Mouse (Mus musculus) 416B (cell line): Measurements from ENCODE around the gene Tiam2.

ENCODE experiments used
- DNase-seq: peaks from one replicate; pipeline ENCODE4 v3.0.0; 2011; ENCODE audit warnings: low read depth

The Tiam2 gene

DNA sequence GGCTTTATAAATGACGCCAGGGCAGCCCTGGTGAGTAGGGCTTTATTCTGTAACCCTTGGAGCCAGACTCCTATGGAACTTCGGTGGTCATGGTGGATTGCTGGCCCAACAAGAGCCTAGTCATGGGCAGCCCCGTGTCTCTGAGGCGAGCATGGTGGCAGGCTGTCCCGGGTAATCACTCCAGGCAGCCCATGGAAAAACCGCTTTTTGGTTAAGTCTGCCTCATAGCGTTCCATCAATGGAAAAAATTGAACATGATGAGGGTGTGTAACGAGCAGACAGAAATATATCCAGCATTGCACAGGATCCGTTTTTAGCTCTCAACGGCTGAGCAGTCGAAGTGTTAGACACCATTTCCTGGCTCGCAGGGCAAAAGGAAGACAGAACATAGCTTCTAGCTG, 70.5 kb downstream of the Tiam2 start:
- DNase-seq = no peak

DNA sequence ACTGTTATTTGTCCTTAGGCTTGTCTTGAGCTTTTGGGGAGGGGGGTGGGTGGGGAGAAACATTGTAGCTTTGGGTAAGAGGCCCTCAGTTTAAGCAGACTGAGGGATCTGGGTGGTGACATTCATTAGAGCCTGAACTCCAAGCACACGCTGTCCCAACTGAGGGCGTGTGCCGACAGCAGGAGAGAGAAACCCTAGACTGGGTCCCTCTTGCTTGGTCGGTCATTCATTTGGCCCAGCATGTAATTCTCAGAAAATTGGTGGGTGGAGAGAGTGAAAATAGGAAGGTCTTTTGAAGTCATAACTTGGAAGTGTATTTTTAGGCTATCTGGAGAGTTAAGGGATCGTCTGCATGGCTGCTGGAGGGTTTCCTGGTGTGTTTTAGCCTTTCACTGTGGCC, 71.5 kb downstream of the Tiam2 start:
- no peak for DNase-seq

DNA sequence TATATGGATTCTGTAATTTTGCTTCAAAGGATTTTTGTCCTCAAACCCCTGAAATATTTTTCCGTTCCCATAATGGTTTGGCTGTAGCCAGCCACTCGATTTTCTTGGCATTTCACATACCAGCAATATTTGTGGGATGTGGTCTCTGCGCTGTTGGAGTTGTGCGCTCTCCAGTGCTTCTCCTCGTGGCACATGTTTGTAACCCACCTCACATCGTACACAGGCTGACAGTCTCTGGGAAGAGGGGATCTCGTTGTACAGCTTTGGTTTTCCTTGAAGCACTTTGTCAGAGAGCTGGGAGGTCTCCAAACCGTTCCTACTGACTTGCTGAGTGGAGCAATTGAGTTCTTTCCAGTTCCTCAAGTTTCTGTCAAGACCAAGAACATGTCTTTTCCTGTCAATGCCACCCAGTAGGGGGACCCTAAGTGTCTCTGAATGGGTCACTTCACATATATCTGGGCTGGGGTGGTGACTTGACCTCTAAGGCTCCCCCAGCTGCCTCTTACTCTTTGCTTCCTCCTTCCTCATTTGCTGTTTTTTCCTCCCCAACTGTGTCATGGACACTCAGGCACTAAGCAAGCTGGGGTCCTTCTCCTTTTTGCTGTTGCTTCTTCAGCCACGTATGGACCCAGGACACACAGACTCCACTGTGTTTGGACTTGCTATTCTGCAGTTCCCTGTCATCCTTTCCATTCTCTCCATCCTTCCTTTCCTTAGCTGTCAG, 79.1 kb downstream of the Tiam2 start:
- no peak for DNase-seq

DNA sequence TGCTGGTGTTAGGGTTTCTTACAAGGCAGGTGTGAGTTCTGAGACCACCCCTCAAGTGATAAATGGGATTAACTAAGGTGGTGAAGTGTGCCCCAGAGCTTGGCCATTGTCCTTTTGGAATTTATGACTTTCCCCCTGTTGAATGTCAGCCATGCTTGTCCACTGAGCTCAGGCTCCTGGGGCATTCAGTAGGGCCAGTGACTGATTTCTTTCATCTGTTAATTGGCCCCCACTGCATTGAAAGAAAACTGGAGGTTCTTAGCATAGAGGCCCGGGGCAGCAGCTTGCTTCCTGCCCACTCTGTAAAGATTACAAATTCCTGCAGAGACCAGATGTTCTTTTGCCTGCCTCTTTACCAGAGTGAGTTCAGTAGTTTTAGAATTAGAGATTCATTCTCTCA, 80.7 kb downstream of the Tiam2 start:
- no peak for DNase-seq

DNA sequence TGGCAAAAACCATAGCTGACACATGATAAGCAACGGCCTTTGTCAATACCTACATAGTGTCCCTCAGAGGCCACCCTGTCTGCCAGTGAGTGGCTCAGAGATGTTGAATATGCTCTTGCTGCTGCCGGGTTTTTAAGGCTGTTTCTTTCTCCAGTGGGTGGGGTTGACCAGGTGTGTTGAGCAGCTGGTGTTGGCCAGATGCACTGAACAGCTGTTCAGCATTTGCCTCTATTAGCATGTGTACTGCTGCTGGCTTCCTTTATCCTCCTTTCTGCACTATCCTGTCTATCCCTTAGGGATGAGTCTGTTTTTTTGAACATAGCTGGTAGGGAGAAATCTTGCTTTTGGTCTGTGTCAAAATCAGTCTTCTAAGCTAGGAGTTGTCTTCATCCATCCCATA, 83.9 kb downstream of the Tiam2 start:
- DNase-seq = no peak

DNA sequence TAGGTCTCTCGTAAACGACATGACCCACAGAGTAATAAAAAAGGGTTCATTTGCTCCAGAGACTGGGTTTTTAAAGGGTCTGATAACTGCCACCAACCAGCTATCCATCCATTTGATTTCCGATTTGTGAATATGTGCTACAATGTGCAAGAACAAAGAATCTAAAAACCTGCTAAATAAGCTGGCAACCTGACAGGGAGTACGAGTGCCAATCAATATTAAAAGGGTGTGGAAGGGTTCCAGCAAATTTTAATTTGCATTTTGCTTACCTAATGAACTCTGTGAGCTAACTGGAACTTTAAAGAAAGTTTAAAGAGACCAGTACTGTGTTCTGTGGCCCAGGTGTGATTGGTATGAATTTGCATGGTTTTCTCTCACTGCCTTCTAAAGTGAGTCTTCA, 86.4 kb downstream of the Tiam2 start:
- no peak for DNase-seq

DNA sequence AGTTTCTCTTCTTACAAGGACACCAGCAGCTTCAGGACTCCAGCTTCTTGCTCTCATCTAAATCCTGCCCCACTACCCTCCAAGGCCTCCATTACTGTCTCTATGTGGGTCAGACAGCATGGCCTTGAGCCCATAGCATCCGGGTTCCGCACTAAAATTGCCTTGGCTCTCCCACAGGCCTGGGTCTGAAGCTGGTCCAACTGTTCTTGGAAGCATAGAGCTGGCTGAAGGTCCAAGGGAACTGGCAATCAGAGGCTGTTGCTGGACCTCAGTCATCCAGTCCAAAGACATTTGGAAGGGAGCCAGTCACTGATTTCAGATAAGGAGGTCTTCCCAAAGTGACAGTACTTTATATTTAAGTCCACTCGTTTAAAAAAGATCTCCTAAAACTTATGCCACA, 89.2 kb downstream of the Tiam2 start:
- DNase-seq = peak; percentile 8

DNA sequence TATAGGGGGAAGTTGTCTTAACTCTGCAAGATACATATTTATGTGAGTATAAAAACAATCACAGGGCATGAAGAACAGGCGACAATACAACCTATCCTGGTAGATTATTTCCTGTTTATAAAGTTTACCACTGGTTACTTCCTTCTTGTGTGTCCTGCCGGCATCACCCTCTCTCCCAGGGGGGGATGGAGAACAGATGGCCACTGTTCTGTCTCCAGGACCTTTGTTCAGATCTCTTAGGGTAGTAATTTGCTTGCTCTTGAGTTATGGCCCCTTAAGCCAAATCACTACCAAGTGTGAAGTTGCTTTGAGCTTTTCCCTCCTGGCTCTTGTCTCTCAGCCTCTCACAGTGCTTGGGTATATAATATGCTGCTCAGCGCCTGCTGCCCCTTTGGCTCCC, 90.0 kb downstream of the Tiam2 start:
- no peak for DNase-seq

DNA sequence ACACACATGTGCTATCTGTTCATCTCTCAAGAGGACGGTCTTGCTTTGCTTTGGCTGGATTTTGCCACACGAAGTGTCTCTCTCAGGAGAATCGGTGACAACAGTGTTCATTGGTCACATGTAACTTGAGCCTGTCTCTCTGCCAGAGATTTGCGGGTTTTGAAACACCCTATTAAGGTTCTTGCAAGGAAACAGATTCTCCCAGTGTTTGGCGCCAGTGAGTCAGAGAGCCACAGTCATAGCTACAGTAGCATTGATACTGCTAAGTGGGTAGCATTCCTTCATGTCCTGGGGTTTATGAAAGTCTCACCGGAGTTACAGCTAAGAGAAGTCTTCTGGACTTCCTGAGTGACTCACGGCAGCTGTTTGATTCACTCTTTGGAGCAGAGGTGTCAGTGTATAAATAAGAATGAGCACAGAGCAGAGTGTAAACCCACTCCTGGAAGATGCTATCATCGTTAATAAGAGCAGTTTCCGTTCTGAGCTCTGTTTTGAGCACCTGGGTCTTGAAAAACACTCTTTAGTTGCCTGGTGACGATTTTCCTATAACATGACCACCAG, 93.1 kb downstream of the Tiam2 start:
- peak; percentile 70 for DNase-seq

DNA sequence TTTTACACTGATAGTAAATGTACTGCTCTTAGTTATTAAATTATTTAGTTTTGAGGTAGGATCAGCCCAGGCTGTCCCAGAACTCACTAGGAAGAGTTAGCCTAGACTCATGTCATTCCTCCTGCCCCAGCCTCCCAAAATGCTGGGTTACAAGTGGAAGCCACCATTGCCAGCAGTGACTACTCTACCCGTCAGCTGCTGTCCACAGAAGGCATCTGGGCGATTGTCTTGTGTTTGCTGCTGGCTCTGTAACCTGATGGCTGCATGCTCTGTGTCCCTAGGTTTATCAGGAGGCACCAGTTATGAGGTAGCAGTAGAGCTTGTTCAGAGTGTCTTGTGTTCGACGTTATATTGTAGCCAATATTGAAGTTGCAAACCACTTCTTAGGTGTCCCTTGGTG, 93.8 kb downstream of the Tiam2 start:
- DNase-seq = no peak

DNA sequence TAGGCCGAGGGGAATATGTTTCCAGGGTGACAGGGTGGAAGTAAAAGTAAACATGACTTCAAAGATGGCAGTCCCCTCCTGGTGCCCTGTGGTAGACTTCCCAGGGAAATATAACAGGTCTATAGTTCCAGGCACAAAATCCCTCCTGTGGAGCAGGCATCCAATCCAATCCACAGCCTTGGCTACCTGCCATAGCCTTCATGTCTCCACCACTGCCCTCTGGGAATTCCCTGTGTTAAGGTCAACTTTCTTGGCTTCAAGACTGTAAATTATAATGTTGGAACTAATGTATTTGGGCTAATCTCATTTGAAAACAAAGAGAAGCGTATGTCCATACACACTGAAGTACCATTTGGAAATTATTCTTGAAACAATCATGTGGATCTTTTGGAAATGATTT, 97.0 kb downstream of the Tiam2 start:
- no peak for DNase-seq

DNA sequence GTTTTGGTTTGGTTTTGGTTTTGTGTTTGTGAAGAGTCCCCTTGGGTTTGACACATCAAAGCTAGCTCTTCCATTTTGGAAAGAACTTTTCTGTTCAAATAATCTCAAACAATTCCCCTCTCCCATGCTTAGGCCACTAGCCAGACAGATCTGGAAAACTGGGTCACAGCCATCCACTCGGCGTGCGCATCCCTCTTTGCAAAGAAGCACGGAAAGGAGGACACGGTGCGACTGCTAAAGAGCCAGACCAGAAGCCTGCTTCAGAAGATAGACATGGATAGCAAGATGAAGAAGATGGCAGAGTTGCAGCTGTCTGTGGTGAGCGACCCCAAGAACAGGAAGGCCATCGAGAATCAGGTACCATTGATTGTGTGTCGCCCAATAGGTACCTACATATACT, 102.3 kb downstream of the Tiam2 start:
- no peak for DNase-seq

DNA sequence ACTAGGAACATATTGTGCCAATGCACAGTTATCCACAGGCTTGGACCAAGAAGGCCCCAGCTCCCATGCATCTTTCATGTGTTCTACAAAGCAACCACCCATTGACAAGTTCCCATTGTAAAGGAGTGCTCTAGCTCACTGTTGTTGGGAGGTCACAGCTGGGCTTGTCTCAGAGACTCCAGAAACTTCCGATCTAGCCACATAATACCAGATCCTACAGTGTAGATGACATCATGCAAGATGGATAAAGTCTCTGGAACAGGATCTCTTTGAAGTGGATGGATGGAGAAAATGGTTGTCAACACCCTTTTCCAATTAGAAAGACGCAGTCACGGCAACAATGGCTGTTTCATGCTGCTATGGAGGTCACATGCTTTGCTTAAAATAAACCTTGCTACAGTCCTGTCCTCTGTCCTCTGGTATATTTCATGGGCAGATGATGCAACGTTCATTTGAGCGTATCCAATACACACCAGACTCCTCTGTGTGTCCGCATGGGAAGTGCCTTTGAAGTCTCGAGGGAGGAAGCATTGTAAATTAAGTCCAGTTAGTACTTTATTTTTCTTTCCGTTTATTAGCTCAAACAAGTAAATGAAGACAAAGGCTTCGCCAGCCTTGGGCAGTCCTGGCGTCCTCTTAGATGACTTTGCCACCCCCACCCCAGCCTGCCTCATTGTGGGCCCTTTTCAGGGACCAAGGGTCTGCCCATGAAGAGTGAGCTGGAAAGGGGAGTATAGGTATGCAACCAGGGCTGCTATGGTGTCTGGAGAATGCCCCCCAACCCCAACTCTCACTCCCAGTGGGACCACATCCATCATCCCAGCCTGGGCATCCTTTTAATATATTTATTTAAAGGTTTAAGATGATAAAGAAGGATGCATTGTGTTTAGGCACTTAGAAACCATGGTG, 106.5 kb downstream of the Tiam2 start:
- no peak for DNase-seq

DNA sequence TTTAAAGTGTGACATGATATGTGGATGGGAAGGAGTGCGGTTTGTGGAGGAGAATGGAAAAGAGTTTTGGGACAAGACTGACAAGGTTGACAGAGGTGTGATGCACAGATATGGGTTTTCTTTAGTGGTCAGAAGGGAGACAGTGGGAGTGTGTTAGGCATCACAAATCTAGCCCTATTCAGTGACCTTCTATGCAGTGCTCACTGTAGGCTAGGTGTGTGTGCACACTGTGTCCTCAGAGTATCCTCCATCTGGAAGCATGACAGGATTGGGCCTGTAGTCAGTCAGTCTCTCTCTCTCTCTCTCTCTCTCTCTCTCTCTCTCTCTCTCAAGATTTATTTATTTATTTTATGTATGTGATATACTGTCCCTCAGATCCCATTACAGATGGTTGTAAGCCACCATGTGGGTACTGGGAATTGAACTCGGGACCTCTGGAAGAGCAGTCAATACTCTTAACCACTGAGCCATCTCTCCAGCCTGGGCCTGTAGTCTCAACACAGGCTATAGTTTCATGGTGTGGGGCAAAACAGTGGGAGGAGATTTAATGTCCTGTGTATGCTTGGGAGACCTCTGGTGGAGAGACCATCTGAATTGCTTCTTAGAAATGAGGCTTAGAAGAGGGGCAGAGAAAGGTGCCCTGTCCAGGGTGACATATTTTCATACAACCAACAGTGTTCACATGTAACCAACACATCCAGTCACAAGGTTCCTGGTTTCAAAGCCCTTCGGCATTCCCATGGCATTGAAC, 107.3 kb downstream of the Tiam2 start:
- DNase-seq = peak; percentile 29

DNA sequence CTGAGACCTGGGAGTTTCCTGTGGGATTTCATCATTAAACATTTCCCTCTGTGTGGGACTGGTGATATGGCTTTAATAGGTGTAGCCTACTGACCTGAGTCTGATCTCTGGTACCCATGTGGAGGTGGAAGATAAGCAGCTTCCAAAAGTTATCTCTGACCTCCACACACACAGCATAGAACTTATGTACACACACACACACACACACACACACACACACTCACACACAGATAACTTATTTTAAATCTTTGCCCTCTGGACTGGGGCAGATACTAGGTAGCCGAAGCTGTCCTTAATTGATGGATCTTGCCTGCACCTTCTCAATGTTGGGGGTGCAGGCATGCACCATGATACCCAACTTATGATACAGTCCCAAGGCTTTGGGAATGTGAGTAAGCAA, 108.9 kb downstream of the Tiam2 start:
- DNase-seq = no peak

DNA sequence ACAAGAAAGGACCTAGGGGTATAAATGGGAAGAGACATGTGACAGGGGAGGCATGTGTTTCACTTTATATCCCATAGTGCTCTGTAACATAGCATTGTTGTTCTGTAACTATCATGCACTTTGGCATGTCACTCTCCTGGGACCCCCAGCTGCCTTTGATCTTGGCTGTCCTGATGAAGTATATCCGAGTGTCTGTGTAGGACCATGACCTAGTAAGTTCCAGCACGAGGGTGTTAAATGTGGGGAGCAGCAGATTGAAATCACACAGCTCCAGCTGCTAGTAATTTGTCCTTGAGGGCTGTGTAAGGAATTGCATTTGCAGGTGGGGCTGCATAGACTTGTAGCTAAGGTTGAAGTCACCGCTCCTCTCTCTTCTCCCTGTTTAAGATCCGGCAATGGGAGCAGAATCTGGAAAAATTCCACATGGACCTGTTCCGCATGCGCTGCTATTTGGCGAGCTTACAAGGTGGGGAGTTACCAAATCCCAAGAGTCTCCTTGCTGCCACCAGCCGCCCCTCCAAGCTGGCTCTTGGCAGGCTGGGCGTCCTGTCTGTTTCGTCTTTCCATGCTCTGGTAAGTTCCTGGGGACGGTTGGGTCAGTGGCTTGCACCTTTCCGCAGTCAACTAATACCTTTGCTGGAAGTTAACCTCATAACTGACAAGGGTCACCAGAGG, 110.6 kb downstream of the Tiam2 start:
- no peak for DNase-seq

DNA sequence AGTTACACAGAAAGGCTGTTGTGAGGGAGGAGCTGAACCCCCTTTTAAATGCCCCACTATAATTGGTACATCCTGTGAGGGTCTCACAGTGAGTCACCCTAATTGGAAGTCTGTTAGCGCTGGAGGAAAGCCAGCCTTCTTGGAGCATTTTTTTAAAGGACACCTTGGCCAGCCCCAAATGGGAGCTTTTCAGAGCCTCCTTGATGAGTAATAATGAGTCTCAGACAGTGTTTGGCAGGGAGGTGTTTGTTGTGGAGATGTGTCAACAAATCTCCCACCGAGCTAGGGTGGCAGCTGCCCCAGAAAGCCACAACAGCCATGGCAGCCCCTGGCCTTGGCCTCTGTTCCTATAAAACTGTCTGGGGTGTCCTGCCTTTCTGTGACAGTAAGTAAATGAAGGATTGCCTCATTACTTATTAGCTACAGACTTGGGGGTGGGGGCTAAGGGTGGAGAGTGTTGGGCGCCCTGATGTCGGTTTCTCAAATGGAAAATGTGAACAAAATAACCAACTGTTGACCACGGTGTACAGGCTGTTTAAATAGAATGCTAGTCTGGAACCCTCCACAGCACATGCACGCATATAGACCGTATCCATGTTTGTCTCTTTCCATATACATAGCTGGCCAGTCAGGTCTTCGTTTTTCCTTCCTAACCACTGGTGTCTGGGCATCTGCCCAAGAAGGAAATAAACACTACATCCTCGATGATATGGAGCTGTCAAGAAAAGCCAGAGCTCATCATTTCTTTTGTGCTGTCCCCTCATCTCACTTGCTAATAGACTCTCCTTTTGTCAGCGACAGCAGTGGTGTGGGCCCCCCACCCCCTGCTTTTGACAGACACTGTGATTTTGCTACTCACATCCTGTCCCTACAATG, 116.4 kb downstream of the Tiam2 start:
- peak; percentile 22 for DNase-seq

DNA sequence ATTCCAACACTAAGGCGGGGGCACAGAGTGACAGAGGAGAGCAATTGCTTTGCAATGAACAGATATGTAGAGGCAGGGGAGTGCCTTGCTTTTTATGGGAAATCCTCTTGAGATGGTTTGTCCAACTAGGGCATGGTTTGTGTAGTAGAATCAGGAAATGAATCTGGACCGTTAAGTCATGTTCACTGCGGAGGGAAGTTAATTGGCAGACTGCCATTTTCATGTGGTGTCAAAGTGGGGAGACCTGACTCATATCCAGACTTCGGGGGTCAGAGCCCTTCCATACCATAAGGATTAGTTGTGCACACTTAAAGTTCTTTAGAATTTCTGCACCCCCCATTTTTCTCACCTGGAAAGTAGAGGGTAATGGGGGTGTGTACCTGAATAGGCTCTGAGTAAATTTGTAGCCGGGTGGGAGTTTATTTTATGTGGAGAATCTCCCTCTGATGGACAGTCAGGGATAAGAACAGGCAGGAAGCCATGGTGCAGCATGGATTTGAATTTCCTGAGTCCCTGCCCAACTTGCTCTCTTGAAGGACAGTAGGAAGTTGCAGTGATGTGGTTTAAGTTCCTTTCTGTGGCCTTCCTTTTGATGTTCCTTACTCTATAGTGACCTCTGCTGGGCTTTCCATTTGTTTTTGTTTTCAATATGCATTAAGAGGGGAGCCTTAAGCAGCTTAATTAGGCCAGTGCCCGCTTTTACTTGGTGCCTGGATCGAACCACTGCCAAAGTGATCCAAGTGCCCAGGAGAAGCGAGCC, 120.0 kb downstream of the Tiam2 start:
- peak; percentile 92 for DNase-seq

DNA sequence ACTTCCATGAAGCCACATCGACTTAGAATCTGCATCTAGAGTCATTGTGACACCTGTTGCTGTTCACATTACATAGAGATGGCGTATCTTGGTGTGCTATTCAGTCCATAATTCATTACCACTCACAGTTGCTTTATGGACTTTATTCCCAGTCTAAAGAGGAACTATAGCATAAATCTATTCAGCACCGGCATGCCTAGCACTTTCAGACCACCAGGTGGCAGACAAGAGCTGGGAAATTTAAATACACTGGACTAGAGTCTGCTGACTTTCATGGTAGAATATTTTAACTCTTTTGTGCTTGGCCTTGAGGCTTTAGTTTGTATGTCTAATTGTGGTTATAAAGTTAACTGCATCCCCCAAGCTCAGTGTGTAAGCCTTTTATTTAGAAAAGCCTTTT, 122.4 kb downstream of the Tiam2 start:
- DNase-seq = peak; percentile 83

DNA sequence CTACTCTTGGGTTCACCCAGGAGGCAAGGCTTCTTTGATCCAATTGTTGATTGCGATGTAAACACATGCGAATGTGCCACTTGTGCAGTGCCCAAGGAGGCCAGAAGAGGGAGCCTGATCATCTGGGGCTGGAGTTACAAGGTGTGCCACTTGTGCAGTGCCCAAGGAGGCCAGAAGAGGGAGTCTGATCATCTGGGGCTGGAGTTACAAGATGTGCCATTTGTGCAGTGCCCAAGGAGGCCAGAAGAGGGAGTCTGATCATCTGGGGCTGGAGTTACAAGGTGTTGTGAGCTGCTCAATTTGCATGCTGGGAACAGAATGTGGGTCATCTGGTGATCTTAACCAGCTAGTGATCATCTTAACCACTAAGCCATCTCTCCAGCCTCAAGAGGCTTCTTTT, 124.7 kb downstream of the Tiam2 start:
- DNase-seq = peak; percentile 84
